Mouse (Mus musculus) stomach, embryonic 16.5 days (tissue): ENCODE measurements around the gene Tet2. TPM values are rescaled to one million over a fixed set of nuclear protein-coding genes. Genes with fewer than 3 reads are reported as not detected.

Experiments used
- ATAC-seq: fragments of 200-750 bp; cut with Nextera tagmentation; 2 replicates; pipeline ENCODE4 v1.8.0; 2017; ENCODE audit warnings: moderate number of reproducible peaks, moderate TSS enrichment; ENCODE audit not compliant: insufficient read depth, low FRiP score
- H3K27ac ChIP-seq: fragments of 300-500 bp; sonication (generic); 2 replicates; pipeline ENCODE4 v1.5.1; 2014; ENCODE audit warnings: low read length
- H3K27me3 ChIP-seq: fragments of 300-500 bp; sonication (generic); 2 replicates; pipeline ENCODE4 v1.6.1; 2014; ENCODE audit warnings: low read length, control low read depth, mixed read lengths; ENCODE audit not compliant: control insufficient read depth, insufficient read depth
- H3K36me3 ChIP-seq: fragments of 300-500 bp; sonication (generic); 2 replicates; pipeline ENCODE4 v1.6.1; 2014; ENCODE audit warnings: low read length; ENCODE audit not compliant: control insufficient read depth, insufficient read depth
- H3K4me1 ChIP-seq: fragments of 300-500 bp; sonication (generic); 2 replicates; pipeline ENCODE4 v1.6.1; 2014; ENCODE audit warnings: low read length, control low read depth, mixed read lengths; ENCODE audit not compliant: control insufficient read depth, insufficient read depth
- H3K4me2 ChIP-seq: fragments of 300-500 bp; sonication (generic); 2 replicates; pipeline ENCODE4 v1.6.1; 2014; ENCODE audit warnings: low read depth, low read length, mixed read lengths
- H3K4me3 ChIP-seq: fragments of 300-500 bp; sonication (generic); replicated peaks from 2 replicates; pipeline ENCODE4 v1.5.1; 2014; ENCODE audit warnings: mild to moderate bottlenecking, low read length
- H3K9ac ChIP-seq: fragments of 300-500 bp; sonication (generic); 2 replicates; pipeline ENCODE4 v1.6.1; 2014; ENCODE audit warnings: low read length
- H3K9me3 ChIP-seq: fragments of 300-500 bp; sonication (generic); replicated peaks from 2 replicates; pipeline ENCODE4 v1.6.1; 2016; ENCODE audit warnings: low read length, control low read depth; ENCODE audit not compliant: control insufficient read depth
- WGBS: fragments of 180-500 bp; shearing (Covaris S2); extraction: QIAGEN DNeasy Blood & Tissue Kit; methylation state at CpG from one replicate; pipeline ENCODE4 v1.1.7; 2014; 5-methylcytosine and 5-hydroxymethylcytosine counted together
- polyA plus RNA-seq: library from polyadenylated mRNA; unstranded; fragments of >200 nt; fragmentation: Nextera tagmentation; extraction: Ambion mirVana; gene quantifications from 2 replicates; pipeline ENCODE4 v1.2.1, GENCODE M21; 2015

The Tet2 gene
- polyA plus RNA-seq, 1 experiment from 2014 or later = 16.6 TPM

- H3K27me3 ChIP-seq = no peaks in the 10 kb centered on the region
- no peaks in the 10 kb centered on the region for H3K36me3 ChIP-seq
- ATAC-seq = no peak
- H3K4me1 ChIP-seq = peaks cover 13% of the 10 kb centered on the region
- WGBS = 46% methylated on average over 3 of the region's 3 CpGs
- no peak overlapping the region for H3K9ac ChIP-seq
- H3K9me3 ChIP-seq = no peaks in the 10 kb centered on the region
- H3K27ac ChIP-seq = no peak overlapping the region
- H3K4me3 ChIP-seq = no peak overlapping the region
- H3K4me2 ChIP-seq = no peak overlapping the region
Observed at GRCm38 (mm10) chr3:133530664-133531063, 14.3 kb downstream of the Tet2 start.

- Histone ChIP-seq H3K27ac (no peak overlapping the region), H3K36me3 (no peaks in the 10 kb centered on the region), H3K4me1 (0 out of 2 replicates have a peak, but pooled peaks cover 1% of the 10 kb centered on the region), H3K9me3 (no peaks in the 10 kb centered on the region), H3K4me3 (no peak overlapping the region), H3K27me3 (no peaks in the 10 kb centered on the region), H3K9ac (no peak overlapping the region), H3K4me2 (no peak overlapping the region)
- WGBS = 69% methylated on average over 4 of the region's 4 CpGs
- no peak for ATAC-seq
Observed at GRCm38 (mm10) chr3:133526119-133526723, 18.7 kb downstream of the Tet2 start.

DNA sequence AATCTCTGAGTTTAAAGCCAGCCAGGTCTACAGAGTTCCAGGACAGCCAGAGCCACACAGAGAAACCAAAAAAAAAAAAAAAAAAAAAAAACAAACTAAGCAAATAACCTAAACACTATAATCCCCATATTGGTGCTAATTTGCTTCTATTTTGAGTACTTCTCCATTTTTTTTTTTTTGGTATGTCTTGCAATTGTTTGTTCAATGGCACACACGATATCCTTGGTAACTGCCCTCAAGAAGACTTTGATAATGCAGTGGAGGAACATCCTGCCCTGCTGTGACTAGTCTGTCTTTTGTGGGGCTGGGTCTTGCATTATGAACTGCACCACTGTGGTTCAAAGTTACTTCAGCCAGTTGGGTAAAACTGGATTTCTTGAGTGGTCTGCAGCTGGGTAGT is 19.4 kb downstream of the Tet2 start:
- H3K4me2 ChIP-seq = no peak overlapping the region
- H3K4me1 ChIP-seq = no peaks in the 10 kb centered on the region
- no peaks in the 10 kb centered on the region for H3K9me3 ChIP-seq
- no peak for ATAC-seq
- no peak overlapping the region for H3K9ac ChIP-seq
- WGBS = 71% methylated on average over 1 of the region's 1 CpGs
- no peaks in the 10 kb centered on the region for H3K36me3 ChIP-seq
- no peaks in the 10 kb centered on the region for H3K27me3 ChIP-seq
- no peak overlapping the region for H3K4me3 ChIP-seq
- no peak overlapping the region for H3K27ac ChIP-seq

- Histone ChIP-seq H3K4me1 (no peaks in the 10 kb centered on the region), H3K27me3 (no peaks in the 10 kb centered on the region), H3K9me3 (no peaks in the 10 kb centered on the region), H3K4me3 (no peak overlapping the region), H3K27ac (no peak overlapping the region), H3K36me3 (no peaks in the 10 kb centered on the region), H3K4me2 (no peak overlapping the region), H3K9ac (no peak overlapping the region)
- WGBS = 76% methylated on average over 4 of the region's 4 CpGs
- no peak for ATAC-seq
Observed at GRCm38 (mm10) chr3:133524341-133525050, 20.4 kb downstream of the Tet2 start.

- 81% methylated on average over 6 of the region's 6 CpGs for WGBS
- H3K9ac ChIP-seq = no peak overlapping the region
- H3K36me3 ChIP-seq = no peaks in the 10 kb centered on the region
Observed at GRCm38 (mm10) chr3:133523191-133523590, 21.7 kb downstream of the Tet2 start.

DNA sequence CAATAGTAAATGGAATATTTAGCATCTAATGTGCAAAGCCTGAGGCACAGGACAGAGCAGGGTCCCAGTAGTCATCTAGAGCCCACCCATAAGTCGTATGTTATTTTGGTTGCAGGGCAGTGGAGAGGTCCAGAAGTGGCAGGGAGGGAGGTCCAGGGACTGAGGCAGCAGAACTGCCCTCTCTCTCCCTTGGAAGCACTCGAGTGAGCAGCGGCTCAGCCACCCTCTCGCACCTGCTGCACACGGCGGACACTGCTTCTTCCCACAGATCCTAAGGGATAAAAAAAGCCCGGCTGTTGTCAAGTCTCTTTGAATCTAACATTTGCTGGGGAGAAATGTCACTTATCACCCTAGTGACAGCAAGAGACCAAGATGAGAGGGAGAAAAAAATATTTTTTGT is 22.6 kb downstream of the Tet2 start:
- no peaks in the 10 kb centered on the region for H3K4me1 ChIP-seq
- H3K4me2 ChIP-seq = no peak overlapping the region
- no peaks in the 10 kb centered on the region for H3K9me3 ChIP-seq
- H3K4me3 ChIP-seq = no peak overlapping the region
- H3K27ac ChIP-seq = no peak overlapping the region
- H3K27me3 ChIP-seq = no peaks in the 10 kb centered on the region
- H3K9ac ChIP-seq = no peak overlapping the region
- no peaks in the 10 kb centered on the region for H3K36me3 ChIP-seq
- no peak for ATAC-seq
- 73% methylated on average over 7 of the region's 7 CpGs for WGBS

More at GRCm38 (mm10) chr3:133523191-133523590, 21.7 kb downstream of the Tet2 start:
- no peaks in the 10 kb centered on the region for H3K27me3 ChIP-seq
- no peak for ATAC-seq
- H3K27ac ChIP-seq = no peak overlapping the region
- no peaks in the 10 kb centered on the region for H3K9me3 ChIP-seq
- H3K4me2 ChIP-seq = no peak overlapping the region
- no peak overlapping the region for H3K4me3 ChIP-seq
- H3K4me1 ChIP-seq = no peaks in the 10 kb centered on the region

DNA sequence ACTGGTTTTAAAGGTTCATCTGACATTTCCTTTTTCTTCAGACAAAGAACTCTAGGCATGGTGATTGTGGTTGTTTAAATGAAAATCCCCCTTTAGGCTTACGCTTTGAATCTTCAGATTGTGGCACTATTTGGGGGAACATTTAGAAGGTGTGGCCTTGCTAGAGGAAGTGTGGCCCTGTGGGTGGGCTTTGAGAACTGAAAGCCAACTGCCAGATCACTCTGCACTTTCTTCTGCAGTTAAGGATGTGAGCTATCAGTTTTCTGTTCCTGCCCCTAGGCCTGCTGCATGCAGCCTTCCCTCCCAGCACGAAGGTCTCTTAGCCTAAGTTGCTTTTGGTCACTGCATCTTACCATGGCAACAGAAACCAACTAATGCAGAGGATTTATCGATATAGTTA is 26.1 kb downstream of the Tet2 start:
- Histone ChIP-seq H3K4me2 (no peak overlapping the region), H3K4me3 (no peak overlapping the region), H3K9me3 (no peaks in the 10 kb centered on the region), H3K36me3 (no peaks in the 10 kb centered on the region; the same call in 1 of the 2 replicates), H3K9ac (no peak overlapping the region), H3K4me1 (no peaks in the 10 kb centered on the region), H3K27ac (no peak overlapping the region), H3K27me3 (no peaks in the 10 kb centered on the region)
- 87% methylated on average over 3 of the region's 3 CpGs for WGBS
- ATAC-seq = no peak

DNA sequence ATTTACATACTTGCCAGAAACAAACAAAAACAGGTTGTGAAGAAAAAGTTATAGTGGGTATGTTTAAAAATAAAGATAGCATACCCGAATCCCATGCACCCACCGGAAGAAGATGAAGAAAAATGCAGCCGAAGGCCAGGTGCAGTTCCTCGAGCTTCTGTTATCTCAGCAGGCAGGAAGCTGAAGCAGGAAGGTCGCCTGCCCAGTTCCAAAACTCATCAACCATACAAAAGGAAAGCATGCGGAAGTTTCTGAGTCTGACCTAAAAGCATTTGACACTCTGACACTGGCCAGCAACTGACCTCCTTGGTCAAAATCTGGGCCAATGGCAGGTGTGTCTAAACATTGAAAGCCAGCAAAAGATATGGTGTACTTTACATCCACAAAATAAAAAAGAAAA is 26.8 kb downstream of the Tet2 start:
- Histone ChIP-seq H3K9ac (no peak overlapping the region), H3K27me3 (no peaks in the 10 kb centered on the region), H3K36me3 (no peaks in the 10 kb centered on the region; the same call in 1 of the 2 replicates), H3K27ac (no peak overlapping the region), H3K4me3 (no peak overlapping the region), H3K9me3 (no peaks in the 10 kb centered on the region), H3K4me2 (no peak overlapping the region), H3K4me1 (no peaks in the 10 kb centered on the region)
- WGBS = 84% methylated on average over 6 of the region's 6 CpGs
- ATAC-seq = no peak

- Histone ChIP-seq H3K27ac (no peak overlapping the region), H3K4me2 (no peak overlapping the region), H3K9me3 (no peaks in the 10 kb centered on the region), H3K4me3 (no peak overlapping the region), H3K4me1 (no peaks in the 10 kb centered on the region), H3K36me3 (no peaks in the 10 kb centered on the region; the same call in 1 of the 2 replicates), H3K27me3 (no peaks in the 10 kb centered on the region), H3K9ac (no peak overlapping the region)
- no peak for ATAC-seq
- WGBS = 91% methylated on average over 6 of the region's 6 CpGs
Observed at GRCm38 (mm10) chr3:133517406-133517805, 27.5 kb downstream of the Tet2 start.
